Mouse (Mus musculus): ENCODE data around the gene 4930583I09Rik.

The 4930583I09Rik gene

DNA sequence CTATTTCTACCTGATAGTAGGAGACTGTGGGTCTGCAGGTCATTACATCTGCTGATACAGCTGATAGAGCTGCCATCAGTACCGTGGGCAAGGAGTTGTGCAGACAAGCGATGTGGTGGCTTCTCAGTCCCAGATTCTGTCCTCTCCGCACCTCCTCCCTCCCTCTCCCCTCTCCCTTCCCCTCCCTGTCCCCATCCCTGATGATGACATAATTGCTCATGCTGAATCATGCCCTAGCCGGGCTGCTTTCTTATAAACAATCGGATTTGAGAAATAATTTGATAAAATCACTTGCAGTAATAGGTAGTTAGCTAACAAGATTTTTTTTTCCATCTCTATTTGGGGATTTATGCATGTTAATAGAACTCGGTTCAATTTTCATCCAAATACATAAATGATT, at the start of gene 4930583I09Rik:
4930583I09Rik (minus strand) TSS at position 144 of the 400 bp plus-strand sequence.
- no peak for DNase-seq (ENCODE audit: low spot score)

DNA sequence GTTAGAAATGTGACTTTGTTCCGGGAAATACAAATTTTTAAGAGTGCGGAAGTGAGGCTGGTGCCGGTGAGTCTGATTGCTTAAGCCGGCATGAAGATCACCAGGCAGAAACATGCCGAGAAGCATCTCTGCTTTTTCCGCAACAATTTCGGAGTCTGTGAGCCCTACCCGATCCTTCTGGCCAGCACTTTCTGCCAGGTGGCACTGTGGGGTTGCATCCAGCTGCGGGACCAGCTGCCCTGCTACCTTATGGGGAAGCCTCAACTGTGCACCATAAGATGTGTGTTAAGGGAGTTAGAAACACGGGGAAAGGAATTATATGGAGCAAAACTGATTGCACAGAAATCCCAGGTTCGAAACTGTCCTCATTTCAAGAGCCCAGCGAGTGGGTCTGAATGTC, 40.2 kb upstream of the 4930583I09Rik start:
- no peak for DNase-seq (ENCODE audit: low spot score)

DNA sequence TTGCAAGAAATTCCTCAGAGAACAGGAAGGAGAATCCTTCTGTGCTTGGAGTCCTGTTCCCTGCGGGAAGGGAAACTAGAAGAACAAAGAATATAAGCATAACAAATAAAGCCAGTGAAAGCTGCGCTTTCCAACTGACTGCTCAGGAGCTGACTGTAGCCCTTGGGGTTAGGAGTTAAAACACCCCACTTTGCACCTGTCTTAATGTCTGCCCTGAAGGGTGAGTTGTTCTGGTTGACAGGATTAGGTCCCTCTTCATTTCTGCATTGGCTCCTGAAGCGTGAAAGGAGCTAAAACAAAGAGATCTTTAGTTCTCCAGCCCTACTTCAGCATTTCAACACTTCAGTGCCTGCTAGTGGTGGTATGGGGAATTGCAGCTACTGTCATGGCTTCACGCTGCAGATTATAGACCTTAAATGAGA, 37.8 kb upstream of the 4930583I09Rik start:
- peak; percentile 18 for DNase-seq (ENCODE audit: low spot score)

DNA sequence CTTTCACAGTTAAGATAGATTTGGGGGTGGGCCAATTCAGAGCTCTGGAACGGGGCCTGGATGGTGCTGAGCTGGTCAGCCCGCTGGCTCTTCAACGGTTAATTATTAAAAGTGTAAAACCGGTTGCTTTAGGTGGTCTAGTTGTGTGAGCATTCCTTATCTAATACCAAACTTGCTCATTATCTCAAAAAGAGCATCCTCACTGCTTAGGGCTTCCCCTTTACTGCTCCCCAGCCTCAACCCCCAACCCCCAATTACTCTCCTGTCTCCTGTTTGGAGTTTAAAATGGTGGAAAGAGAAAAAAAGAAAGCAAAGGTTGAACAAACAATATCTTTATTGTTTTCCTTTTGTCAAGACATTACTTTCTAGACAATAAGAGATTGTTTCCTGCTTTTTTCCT, 27.9 kb upstream of the 4930583I09Rik start:
- DNase-seq (ENCODE audit: low spot score), result no peak

DNA sequence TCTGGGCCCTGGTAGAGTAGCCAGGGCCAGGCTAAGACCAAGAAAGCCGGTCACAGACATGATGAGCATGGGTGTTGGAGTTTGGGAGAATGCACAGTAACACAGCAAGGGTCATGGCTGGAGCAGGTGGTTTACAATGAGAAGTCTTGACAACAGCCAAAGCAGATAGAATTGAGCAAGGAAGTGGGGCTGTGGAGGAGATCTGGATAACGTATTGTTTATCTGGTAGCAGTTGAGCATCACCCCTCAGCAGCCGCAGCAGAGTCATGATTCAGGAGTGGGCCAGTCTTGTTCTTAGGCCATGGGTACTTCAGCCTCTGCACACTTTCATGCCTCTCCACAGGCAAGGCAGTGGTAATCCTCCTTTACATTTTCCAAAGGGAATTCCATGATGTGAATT, 25.1 kb upstream of the 4930583I09Rik start:
- DNase-seq (ENCODE audit: low spot score), result no peak

DNA sequence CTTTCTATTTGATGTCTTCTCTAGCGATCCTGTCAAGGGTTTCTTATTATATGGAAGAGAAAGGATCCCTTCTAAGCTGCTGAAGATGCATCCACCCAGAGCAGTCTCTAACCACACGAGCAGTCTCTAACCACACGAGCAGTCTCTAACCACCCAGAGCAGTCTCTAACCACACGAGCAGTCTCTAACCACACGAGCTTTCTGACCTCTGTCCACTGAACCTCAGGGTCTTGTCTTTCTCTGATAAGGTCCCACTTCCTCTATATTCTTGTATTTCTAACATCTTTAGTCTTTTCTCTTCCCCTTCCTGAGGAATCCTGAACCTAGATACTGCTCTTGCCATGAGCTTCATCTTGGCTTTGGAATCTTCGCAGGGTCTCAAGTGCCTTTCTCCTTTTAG, 23.0 kb upstream of the 4930583I09Rik start:
- DNase-seq (ENCODE audit: low spot score), result no peak

DNA sequence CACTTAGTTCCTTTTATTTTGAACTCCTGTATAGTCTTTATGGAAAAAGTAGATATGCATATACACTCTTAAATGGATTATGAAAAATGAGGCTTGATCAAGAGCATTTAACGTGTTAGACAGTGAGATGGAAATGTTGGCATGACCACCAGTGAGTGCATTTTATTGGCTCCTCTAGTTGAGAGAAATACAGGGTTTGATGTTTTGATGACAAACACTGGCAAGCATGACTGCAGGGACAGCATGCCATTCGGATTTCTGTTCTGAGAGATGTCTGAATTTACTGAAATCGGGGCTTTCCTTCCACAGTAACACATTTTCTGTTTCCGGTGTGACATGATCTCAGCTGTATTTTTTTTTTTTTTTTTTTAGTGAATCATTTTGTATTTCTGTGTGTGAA, 12.2 kb upstream of the 4930583I09Rik start:
- no peak for DNase-seq (ENCODE audit: low spot score)

DNA sequence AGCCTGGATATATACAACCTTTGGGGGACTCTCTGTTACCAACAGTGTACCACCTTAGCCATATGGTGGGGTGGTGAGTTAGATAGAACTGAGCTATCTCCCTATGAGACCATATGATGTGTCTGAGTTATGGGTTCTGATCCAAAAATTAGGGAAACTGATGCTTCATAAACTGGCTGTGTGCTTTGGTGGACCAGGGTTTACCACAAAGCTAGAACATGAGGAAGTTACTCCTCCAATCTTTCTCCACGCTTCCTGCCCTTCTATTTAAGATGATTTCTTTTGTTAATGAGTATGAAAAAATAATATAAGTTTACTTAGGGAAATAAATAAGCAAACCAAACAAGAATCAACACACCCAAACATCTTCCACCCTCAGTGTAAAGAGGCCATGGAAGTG, 10.8 kb upstream of the 4930583I09Rik start:
- DNase-seq (ENCODE audit: low spot score), result no peak

DNA sequence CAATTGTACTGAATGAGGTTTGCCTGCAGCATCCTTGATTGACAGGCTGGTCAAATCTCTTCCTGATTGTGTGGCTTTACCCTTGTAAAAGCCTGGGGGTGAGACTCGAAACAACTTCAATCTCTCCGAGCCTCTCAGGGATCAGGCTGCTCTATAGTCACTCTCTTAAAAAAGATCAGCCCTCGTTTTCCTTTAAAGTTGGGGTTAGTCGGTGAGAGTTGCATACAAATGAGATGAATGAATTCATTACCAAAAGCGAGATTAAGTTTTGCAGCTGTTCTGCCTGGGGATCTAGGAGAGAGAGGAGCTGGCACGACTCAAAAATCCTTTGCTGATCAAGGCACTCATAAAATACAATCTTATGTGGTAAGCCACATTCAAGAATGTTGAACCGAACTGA, 1.0 kb upstream of the 4930583I09Rik start:
- DNase-seq (ENCODE audit: low spot score), result no peak

DNA sequence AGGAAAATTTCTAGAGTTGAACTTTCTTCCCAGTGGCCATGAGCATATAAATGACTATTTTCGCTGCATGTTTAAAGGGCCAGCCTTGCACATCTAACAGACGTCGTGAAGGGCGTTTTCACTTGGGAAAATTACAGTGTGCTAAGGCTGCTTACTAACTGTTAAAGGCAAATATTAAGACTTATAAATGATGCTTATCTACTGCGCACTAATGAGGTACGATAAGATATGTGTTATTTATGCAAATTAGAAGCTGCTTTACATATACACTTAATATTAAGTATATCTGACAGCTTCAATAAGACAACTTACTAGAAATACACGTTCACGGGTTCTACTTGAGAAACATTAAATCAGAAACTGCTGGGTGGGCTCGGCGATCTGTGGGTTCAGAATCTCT, 481 bp upstream of the 4930583I09Rik start:
- no peak for DNase-seq (ENCODE audit: low spot score)

DNA sequence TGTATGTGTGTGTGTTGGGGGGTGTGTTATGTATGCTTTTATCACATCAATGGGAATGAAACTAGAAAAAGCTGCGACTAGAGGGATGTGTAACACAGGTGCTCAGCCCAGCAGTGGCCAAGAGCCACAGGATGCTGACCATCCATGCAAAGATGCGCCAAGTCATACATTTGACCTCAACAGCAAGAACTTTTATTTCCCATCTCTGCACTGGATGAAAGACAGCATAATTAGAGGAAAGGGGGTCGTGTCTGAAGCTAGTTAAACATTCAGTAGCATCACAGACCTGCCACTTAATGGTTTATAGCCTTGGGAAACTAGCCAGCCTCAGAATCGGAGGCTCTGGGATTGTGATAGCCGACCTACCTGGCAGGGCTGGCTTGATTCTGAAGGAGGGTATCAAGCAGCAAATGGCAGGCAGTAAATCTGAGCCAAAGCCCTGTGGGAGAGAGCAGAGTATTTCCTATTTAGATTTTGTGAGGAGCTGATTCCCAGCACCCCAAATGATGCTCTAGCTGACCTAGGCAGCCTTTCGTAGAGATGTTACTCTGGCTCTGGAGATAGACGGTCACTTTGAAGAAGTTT, 1.9 kb downstream of the 4930583I09Rik start:
- DNase-seq (ENCODE audit: low spot score), result no peak

DNA sequence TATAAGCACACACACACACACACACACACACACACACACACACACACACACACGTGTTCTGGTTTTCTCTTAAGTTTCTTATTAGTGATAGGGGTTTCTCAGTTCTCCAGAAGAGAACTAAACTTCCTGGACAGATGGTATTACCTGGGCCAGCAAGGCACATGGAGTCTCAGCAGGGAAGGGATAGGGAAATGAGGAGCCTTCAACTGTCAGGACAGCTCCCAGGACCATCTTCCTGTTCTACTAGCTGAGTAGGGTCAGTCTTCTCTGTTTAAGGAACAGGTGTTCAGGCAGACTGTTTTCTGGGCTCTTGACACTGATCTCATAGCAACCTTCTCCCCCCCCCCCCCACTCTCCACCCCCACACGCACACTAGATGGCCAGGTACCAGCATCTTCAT, 2.8 kb downstream of the 4930583I09Rik start:
- no peak for DNase-seq (ENCODE audit: low spot score)

DNA sequence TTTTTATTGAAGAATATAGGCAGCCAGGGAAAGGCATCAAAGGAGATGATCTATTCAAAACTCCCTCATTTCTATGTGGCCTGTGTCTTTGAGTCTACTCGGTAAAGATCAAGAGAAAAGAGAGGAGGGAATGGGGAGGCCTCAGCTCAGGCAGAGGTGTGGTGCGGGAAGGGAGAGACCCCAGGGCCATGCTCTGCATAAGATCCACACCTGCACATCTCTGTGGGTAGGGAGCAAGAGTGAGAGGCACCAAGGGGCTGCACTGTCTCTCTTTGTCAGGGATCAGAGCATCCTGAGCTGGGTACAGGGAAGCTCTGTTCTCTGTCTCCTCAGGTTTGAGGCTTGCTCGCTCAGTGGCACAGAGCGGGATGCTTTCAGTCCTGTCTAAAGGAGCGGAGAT, 8.4 kb downstream of the 4930583I09Rik start:
- DNase-seq (ENCODE audit: low spot score), result no peak

DNA sequence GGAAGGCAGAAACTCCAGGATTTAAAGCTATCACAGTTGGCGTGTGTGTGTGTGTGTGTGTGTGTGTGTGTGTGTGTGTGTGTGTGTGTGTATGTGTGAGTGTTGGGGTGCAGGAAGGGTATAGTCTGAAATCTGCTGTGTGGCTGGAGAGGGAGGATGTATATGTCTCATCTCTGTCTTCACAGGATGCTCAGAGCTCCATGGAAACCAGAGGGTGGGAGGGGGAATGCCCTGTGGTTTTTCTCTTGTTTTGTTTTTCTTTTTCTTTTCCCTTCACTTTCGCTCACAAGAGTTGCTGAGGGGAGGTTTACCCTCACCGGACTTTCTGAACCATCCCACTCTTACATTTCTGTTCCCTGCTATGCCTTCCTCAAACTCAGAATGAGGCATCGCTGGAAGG, 9.0 kb downstream of the 4930583I09Rik start:
- no peak for DNase-seq (ENCODE audit: low spot score)

DNA sequence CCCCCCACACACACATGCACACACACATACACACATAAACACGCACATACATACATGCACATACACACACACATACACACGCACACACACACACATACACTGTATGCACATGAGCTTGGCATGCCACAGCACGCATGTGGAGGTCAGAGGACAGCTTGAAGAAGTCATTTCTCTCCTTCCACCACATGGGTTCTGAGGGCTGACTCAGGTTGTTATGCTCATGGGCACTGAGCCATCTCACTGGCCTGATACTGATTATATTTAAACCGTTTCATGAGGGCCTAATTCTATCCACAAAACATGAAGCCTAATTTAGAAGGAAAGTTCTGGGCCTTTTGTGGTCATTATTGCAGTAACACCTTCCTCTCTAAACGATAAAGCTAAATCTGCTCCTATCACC, 13.3 kb downstream of the 4930583I09Rik start:
- DNase-seq (ENCODE audit: low spot score), result no peak

DNA sequence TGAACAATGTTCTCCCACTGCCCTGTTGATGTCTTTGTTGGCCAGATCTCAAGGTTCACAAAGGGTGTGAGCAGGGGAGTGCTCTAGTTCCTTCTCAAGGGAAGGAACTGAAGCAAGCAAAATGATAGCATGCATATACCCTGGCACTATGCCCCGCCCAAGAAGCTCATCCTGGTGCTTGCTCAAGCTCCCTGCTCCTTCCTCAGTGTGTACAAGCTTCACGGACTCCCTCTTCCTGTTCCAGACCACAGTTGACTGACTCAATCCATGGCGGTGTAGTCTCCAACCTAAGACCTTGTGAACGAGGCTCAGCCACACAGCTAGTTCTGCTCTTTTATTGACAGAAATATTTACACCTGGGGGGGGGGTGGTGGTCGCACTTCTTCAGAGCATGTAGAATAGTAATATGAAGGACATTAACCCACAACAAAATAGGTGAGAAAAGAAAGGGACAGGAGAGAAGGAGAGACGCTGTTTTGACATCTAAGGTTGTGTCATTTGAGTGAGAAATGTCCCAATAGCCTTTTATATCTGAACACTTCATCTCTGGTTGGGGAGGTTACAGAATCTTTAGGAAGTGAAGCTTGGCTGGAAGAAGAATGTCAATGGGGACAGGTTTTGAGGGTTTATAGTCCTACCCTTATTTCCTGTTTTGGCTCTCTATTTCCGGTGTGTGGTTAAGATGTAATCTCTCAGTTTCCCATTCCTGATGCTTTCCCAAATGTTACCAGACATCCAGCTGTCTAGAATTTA, 14.9 kb downstream of the 4930583I09Rik start:
- DNase-seq (ENCODE audit: low spot score), result no peak

DNA sequence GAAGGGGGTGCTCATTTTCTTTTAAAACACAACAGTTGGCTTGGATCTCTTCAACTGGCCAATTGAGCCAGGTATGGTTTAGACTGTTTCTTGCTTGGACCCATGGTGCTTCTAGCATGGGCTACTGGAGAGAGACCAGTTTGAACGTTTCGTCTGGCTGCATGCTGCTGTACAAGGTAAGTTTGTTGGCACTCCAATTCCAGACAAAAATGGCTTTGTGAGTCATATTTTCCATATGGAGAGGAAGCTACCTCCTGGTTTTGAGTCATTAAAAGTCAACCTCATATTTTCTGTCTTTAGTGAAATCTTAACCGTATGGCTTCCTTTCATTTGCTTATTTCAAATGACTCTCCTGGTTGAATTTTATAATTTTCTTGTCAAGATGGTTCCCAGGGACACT, 19.6 kb downstream of the 4930583I09Rik start:
- DNase-seq (ENCODE audit: low spot score), result no peak

DNA sequence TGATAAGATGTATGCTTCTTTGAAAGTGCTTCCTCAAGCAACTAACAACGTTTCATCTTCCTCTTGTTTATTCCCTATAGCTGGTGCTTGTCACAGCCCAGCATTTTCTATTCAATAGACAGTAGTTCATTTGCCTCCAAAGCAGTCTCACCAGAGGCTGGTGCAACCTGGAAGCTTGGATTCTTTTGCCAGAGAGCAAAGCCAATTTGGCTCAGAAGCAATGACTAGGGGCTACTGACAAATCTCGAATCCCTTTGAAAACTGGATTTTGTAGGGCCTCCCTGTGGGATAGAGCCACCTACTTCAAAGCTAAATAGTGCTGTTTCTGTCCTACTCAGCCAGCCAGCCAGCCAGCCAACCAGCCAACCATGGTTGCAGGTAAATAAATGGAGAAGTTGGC, 20.1 kb downstream of the 4930583I09Rik start:
- DNase-seq (ENCODE audit: low spot score), result no peak

DNA sequence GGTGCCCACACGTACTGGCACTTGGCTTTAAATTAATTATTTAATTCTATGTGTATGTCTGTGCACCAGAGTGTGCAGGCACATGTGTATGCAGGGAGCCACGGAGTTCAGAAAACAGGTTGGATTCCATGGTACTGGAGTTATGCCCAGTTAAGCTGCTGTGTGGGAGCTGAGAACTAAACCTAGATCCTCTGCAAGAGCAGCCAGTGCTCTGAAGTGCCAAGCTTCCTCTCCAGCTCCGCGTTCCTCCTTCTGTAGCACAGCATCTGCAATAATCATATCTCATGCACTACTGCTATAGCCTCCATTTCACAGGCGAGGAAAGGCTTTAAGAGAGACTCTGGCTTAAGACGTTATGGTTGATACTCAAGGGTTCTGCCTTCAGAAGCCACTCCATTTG, 22.3 kb downstream of the 4930583I09Rik start:
- DNase-seq (ENCODE audit: low spot score), result no peak

DNA sequence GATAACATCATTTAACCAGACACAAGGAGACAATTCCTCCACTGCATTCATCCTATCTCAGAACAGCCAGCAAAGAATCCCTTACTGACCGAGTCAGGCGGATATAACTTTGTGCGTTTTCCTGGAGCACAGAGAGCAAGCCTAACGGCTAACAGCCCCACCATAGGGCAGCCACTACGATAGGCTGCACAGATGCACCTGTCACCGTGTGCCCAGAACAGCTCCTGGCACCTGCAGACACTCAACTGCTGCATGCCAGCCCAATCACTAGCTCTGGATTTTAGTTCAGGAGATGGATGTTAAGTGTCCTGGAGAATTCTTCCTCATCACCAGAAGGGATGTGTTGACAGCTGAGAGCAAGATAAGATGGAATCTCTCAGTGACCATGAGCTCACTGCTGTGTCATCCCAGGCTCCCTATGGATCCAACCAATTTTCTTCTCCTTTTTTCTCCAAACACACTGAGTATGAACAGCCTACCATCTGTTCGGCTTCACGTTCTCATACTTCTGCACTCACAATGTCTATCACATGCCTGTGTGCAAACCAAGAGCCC, 29.8 kb downstream of the 4930583I09Rik start:
- no peak for DNase-seq (ENCODE audit: low spot score)

DNA sequence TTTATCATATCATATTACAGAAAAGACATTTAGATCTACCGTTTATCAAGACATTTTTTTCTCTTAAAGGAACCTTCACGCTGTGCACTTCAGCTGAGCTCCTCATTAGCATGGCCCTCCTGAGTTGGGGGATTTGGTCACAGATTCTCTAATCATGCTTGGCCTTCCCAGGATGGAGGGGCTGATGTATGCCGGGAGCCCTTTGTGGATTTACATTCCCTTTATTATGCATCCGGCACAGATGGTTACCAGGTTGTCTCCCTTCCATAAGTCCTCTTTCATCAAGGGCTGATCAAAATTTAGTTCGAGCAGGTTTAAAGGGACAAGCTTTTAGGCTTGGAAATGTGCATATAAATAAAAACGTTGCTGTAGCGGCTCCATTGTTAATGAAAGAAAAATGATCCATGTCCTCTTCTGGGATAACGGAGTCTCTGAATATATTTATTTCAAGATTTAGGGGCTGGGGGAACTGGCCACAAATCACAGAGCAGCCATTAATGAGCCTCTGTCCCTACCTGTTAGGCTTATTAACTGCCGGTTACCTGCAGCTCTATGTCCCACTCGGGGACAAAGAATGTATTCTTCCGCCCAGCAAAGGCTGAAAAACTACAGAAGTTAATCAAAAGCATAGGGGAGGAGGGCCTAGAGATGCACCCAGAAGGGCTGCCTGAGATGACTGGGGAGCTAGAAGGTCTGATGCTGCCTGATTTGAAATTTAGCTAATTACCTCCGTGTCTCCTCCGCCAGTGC, 31.3 kb downstream of the 4930583I09Rik start:
- no peak for DNase-seq (ENCODE audit: low spot score)

DNA sequence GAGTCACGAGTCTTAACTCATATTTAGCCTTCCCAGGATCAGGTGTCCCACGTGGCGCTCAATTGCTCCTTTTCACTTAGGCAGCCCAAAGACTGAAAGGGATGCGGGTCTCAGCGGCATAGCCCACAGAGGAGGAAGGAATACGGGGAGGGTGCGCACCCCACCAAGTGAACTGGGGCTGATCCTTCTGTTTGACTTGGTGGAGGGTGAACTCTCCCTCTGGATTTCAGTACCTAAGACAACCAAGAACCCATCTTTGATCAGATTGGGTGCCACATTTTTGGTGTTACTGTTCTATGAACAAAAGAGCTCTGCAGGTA, 33.0 kb downstream of the 4930583I09Rik start:
- no peak for DNase-seq (ENCODE audit: low spot score)
